Mouse (Mus musculus) cerebellum, adult 11-12 months (tissue): ENCODE measurements around the gene Pdcd6ip.
"Not testable (repeated sequence)": the region's sequence is repeated elsewhere in the genome, so short reads cannot be mapped to it uniquely, and the experiment has no call there.

Source experiments
- DNase-seq: peaks from one replicate; pipeline ENCODE4 v3.0.0; 2022

Gene Pdcd6ip

DNA sequence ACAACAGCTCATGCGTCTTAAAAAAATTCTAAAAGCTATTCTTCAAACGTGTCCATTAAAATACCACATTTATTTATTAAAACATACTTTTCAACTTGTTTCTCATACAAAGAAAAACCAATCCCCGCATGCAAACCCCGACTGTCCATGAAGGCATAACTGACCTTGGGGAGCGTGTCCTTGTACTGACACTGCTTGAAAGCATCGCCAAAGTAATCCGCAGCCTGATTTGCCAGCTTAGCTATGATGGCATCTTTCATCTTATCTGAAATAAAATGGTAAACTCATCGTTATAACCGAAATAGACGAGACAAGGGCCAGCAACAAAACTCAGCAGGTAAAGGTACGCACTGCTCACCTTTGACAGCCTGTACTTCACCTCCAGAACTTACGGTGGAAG is 20.6 kb downstream of the Pdcd6ip start:
- DNase-seq = no peak

DNA sequence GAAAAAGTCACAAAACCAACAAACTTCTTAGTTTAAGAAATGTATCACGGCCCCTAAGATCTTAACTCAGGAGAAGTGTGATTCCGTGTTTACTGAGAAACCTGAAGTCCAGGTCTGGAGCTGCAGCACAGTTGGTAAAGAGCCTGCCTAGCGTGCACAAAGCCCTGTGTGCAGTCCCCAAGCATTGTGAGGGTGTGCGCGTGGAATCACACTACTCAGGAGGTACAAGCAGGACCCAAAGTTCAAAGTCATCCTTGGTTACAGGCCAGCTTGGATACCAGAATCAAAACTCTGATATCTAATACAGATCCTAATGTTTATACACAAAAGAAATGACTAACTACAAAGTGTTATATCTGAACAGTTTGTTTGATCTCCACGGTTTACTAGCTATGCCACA is 34.3 kb downstream of the Pdcd6ip start:
- no peak for DNase-seq

DNA sequence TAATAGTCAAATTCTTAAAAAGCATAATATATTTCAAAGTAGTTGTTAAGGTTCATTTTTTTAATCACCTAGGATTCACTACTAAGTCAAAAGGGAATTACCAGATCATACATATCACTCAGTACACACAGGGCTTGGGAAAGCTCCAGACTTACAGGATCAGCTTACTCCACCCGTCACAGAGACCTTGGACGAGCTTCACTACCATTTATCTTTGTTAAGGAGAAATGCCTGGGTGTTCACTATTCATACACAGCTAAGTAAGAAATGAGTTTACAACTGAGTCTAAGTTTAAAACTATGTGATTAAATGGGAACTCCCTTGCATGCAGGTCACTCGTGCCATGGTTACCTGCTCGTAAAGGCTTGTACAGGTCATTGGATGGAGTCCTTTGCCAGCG is 35.7 kb downstream of the Pdcd6ip start:
- DNase-seq = no peak

DNA sequence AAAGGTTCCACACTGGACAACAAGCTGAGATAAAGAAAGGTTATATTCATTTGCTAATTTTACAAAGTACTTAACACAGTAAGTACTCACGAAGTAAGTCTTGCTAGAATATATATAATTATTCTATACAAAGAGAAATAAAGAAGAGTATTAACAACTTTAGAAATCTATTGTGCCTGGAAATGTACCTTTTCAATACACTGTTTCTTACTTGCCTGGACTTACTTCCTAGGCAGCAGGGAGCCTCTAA is 37.3 kb downstream of the Pdcd6ip start:
- no peak for DNase-seq

DNA sequence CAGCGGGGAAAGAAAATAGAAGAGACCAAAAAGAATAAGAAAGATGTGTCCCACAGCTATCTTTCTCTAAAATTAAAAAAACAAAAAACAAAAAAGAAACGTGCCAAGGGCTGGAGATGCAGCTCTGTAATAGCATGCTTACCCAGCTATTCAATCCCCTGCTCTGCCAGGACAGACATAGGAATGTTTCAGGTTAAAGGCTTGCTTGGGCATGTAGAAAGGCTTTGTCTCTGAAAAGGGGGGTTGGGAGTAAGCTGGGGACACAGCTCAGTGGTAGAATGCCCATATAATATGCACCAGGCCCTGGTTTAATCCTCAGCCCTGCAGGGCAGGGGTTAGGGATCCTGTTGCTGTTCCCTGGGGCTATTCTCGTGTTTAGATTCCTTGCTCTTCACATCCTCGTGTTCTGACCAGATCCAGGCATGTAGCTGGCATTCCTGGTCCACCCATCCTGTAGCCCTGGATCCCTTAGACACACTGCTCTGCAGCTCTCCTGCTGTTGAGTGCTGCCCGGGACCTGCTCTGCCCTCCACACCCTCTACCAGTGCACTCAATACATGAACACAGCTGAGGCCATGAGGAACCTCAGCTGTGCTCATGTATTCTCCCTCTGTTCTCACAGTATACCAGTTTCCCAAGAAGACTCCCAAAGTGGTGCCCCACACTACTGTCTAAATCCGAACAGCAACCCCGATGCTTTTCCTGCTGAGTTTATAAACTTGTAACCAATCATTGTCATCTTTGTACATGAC is 37.8 kb downstream of the Pdcd6ip start:
- no peak for DNase-seq

DNA sequence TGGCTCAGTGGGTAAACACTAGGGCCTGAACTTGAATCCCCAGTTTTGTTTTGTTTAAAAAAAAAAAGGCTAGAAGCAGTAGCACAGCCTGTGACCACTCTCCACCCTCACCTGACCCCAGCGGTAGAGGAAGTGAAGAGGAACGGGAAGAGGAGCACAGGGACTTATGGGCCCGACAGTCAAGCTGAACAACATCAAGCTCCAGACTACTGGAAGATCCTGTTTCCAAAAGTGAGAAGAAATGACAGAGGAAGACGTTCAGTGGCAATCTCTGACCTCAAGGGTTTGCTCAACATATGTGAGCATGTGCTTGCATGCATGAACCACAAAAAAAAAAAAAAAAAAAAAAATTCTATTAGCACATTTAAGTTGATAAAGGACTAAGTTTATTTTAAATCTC is 44.6 kb downstream of the Pdcd6ip start:
- DNase-seq = no peak

DNA sequence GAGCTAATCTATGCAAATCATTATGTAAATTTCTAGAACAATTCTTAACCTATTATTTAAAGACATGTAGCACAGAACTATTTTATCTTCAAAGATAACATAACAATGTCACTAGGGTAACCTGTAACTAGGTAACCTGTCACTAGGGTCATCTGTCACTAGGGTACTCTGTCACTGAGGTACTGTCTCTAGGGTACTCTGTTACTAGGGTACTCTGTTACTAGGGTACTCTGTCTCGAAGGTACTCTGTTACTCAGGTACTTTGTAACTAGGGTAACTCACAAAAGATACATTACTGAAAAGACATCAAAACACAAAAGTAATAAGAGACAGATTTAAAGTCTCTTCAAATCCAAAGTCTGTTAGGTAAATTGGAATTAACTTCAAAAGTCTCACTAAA is 50.2 kb downstream of the Pdcd6ip start:
- DNase-seq = no peak

DNA sequence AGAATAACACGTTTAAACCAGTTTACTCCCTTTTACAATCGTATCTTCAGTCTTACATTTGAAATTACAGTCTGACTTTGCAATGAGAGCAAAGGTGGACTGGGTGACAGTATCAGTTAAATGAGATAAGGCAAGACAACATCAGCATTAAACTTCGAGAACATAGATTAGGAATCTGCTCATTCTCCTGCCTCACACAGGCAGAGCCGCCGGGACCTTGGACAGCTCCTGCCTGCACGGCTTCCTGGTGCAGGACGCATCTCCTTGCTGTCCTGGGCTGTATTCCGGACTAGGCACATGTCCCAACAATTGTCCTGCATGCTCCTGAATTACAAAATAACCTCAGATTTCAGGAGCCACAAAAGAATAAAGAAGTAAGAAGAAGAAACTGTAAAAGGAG is 54.5 kb downstream of the Pdcd6ip start:
- DNase-seq = no peak

DNA sequence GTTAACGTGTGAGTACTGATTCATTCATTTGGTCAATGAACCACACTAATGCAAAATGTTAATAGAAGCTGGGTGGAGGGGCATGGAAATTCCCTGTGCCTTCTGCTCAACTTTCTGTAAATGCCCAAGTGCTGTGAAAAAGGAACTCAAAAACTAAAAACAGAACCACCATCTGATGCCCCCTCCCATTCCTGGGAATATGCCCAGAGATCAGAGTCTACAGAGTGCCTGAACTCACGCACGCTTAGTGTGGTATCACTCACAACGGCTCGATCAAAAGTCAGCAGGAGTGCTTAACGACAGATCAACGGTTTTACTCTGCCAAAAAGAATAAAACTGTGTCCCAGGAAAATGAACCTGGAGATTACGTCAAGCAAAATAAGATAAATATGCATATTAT is 57.3 kb downstream of the Pdcd6ip start:
- DNase-seq = no peak

DNA sequence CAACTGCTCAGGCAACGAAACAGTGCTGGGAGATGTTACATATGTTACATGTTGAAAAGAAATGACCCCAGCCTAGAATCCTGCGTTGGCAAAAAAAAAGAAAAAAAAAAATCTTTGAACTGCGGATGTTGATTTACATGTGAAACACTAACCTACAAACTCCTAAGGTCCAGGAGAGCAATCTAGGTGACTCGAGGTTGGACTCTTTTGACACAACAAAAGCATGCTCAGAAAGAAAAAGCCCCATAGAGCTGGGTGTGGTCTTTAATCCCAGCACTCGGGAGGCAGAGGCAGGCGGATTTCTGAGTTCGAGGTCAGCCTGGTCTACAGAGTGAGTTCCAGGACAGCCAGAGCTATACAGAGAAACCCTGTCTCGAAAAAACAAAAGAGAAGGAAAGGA is 58.8 kb downstream of the Pdcd6ip start:
- DNase-seq = not testable (repeated sequence)

DNA sequence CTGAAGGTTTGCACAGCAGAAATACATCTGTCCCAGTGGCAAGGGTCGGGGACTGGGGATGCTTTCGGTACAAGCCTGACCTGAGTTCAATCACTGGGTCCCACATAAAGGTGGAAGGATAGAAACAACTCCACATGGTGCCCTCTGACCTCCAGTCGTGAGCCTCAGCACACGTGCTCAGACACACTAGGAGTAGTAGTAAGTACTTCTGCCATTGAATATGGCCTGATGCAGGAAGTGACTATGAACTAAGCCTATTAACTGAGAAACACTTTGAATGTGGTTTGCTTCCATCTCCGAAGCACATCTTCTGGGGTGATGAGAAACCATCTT is 62.3 kb downstream of the Pdcd6ip start:
- no peak for DNase-seq

DNA sequence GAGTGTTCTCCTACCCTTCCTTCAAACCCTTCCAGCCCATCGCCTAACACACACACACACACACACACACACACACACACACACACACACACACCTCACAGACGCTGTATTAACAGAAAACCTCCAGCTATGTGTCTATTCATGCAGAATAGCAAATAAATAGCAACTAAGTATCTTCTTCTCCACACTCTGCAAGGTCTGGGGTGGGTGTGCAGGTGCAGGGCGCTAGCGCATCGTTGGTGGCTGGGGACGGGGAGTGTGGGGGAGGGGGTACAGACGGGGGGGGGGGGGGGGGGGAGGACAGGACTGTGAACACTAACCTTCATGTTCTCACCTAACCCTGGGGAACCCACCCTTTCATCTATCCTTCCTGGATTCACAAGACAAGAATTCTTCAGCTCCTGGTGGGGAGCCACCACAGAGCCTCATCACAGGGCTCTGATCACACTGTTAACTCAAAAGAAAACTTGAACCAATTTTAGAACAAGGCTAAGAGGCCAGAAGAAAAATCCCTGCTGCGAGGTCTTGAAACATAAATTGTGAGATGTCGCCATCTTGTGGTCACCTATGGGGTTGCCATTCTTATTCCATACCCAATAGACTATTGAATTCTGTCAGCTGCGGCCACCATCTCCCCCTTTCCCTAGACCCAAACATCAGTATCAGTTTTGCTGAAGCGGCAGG is 62.8 kb downstream of the Pdcd6ip start:
- peak; percentile 56 for DNase-seq

DNA sequence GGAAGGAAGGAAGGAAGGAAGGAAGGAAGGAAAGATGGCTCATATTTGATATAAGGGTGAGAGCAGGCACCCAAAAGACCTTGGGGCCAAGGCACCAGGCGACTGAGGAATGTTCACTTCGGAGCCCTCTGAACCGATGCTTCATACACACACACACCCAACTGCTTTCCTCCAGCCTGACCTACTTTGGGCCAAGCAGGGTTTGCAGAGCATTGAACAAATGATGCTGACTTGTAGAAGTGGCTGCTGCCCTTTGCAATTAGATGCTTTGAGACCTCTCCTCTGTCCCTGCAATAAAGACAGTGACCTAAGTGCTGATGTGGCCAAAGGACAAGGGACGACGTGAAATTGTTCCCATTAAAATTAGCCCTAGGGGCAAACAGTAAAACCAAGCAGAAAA is 63.4 kb downstream of the Pdcd6ip start:
- no peak for DNase-seq

DNA sequence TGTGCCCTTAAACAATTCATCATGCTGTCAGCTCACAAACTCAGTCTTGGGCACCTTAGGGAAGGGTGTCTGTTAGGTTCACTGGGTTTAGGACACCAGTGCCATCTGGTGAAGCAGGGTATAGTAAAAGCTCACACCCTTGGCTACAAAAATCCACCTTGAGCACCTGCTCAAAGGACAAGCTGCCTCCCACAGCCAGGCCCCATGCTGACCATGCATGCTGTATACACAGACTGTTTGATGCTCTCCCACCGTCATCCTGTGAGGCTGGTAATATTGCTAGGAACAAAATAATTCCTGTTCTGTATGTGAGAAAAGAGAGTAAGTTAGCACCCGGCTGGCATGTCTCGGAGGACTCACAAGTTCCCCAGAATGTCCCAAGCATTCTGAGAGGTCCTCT is 64.0 kb downstream of the Pdcd6ip start:
- peak; percentile 82 for DNase-seq

DNA sequence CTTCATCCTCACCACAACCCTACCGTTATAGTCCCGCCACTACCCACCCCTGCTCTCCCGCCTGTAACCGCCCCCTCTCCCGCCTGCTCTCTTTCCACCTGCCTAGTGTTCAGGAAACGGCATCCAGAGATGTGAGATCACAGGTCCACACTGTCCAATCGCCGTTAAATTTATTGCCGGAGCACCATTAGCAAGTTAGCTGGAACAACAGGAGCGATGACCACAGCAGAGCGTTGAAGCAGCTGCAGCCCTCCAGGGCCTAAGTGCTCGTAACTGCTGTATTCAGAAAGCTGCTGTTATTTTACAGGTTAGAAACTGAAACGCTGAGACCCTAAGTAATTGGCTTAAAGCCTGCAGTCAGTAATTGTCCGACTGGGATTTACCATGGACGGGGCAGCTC is 64.4 kb downstream of the Pdcd6ip start:
- no peak for DNase-seq

DNA sequence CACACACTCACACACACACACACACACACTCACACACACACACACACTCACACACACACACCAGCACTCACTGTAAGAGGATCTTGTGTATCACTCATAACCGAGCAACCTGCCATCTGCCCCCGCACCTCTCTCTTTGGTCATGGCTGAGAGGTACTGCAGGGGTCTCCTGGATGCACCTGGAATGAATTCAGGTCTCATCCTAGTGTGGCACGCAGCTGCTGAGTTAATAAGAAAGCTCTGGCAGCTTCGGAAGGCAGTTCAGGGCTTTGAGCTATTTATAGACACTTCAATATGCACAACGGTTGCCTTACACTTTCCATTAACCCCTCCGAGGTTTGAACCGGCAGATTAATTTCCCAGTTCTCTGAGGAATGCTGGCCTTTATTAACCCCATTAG is 73.1 kb downstream of the Pdcd6ip start:
- DNase-seq = no peak

DNA sequence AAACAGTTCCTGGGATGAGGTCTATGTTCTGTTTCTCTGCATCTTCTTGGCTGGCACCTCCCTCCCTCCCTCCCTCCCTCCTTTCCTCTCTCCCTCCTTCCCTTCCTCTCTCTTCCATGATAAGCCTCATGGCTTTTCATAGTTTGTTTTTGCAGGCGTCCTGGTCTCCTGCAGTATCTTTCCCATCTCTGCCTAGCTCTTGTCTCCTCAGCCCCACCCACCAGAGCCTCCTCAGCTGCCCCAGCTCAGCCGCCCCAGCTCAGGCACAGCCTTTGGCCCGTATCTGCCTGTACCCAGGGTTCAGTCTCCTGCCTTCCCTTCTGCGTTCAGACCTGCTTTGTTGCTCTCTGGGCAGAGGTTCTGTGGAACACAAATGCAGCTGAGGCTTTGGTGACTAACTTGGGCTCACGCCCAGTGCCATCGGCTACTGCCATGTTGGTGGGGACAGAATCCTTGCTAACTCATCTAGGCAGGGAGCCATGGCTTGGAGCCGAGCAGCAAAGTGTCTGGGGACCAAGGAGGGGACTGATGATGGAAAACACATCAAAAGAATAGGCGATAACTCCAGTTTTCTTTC is 74.8 kb downstream of the Pdcd6ip start:
- no peak for DNase-seq

DNA sequence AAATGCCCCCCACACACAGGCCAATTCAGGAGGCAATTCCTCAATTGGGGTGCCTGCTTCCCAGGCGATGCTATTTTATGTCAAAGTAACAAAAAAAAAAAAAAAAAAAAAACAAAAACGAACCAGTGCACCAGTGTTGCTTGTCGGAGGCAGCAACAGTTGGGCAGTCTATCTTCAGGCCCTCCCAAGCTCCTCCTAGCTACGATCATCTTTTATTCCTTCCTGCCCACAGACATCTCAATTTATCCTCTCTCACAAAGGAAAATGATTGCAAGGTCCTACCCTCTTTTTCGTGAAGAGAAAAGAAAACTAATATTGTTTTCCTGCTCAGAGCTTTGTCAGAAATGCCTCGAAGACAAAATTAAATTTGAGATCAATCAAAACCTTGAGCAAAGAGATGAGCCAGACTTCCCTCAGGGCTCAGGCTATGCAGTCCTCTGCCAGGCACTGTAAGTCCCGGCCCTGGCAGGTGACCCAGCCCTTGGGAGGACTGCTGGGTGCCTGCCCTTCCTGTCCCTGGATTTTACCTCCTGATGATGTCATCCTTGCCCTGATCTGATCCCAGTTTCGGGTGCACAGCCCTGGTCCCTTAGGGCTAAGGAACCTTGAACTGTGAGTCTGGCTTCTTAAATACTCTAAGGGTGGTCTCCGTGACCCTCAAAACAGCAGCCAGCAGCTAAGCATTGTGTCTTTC is 75.6 kb downstream of the Pdcd6ip start:
- DNase-seq = no peak

DNA sequence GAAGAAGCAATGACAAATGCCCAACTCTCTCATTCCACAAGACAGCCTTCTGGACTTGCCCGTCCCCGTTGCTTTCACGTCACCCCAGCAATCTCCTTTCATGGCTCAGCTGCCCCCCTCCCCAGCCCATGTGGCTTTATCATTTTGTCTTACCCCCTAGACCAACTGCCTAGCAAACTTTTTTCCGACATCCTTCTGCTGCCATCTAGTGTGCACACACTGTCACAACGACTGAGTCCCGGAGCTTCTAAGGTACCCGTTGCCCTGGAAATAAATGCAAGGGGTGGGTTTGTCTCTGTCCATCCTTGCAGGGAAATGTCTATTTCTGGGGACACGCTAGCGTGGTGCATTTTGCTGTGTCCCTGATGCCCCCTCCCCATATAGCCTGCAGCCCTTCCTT is 78.4 kb downstream of the Pdcd6ip start:
- peak; percentile 18 for DNase-seq

DNA sequence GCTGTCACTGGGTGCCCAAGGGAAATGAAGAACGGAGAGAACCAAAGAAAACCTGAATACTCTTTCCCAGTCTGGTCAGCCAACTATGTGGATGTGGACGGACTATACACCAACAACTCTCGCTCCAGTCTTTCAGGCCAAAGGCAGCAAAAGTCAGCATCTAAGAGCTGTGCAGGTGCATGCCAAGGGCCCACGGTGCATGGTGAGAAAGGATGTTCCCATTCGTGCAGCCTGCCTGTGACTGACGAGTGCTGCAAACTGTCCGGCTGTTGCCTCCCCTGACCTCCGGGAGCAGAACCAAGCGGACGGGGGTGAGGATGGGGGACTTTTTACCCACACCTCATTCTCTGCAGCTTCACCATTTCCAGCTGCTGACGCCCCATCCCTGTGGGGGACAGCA is 78.9 kb downstream of the Pdcd6ip start:
- DNase-seq = no peak

DNA sequence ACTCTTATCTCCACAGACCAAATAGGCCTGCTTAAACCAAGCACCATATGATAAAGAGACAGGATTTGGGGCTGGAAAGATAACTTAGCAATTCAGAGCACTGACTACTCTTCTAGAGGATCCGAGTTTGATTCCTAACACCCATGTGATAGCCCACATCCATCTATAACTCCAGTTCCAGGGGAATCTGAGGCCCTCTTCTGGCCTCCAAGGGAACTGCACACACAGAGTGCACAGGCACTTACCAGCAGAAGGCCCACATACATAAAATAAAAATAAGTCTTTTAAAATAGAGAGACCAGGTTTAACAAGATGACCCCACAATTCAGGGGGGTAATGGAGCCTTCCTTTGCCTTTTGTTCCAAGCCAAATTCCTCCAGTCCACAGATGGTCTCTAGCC is 79.3 kb downstream of the Pdcd6ip start:
- DNase-seq = no peak

DNA sequence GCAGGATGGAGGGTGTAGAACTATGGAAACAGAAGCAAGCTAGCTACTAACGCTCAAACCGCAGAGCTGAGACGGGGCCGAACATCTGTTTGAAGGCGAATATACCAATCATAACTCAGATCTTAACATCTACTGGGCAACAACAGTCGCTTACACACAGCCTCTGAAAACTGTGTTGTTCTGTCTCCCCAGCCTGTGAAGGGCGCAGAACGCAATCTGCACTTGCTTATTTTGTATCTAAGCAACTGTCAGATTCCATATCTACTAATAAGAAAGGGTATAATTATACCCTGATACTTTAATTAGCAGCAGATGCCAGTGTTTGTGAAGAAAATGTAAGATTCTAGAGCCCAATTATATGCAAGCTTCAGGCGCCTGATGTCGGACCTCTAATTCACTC is 81.3 kb downstream of the Pdcd6ip start:
- DNase-seq = no peak

DNA sequence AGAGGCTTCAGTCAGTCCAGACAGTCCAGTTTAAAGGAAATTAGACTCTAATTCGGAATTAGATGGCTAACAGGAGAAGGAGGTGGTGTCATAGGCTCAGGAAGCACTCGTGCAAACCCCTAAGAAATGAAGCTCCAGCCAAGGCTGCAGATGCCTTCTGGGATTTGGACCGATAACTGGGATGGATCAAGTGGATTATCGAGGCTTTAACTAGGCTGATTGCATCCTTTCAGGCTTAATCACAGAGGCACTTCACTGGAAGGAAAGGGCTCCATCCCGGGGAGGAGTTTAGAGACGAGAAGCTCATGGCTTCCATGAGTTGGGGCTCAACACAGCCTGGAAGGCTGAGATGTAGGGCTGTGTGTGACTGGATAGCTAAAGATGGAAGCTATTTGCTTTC is 84.0 kb downstream of the Pdcd6ip start:
- no peak for DNase-seq

DNA sequence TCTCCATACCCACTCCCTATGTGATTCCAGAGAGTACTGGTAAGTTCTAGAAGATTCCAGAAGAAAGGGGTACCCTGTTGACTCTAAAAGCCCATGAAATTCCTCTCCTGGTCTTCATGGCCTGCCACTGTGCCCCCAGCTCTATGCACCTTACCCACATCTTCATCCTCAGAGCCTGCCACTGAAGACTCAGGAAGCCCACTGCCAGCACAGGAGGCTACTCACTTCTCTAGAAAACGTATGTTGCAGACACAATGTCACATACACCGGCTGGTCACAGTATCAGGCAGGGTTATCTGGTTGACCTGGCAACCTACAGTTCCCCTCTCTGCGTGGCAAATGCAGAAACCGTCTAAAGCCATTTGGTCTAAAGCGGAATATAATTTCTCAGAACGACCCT is 91.0 kb downstream of the Pdcd6ip start:
- DNase-seq = no peak
